Mouse (Mus musculus): ENCODE measurements around the gene Map3k20. TPM values are rescaled to one million over a fixed set of nuclear protein-coding genes. Genes with fewer than 3 reads are reported as not detected.

Map3k20 gene
- polyA plus RNA-seq, 1 experiment from 2014 or later = 5.9 TPM

- WGBS = 90% methylated on average over 5 of the region's 5 CpGs
- Histone ChIP-seq H3K27ac (no peak overlapping the region), H3K9me3 (replicated peaks) (no peaks in the 10 kb centered on the region), H3K27me3 (no peaks in the 10 kb centered on the region), H3K4me3 (no peak overlapping the region), H3K36me3 (ENCODE audit: poor library complexity, severe bottlenecking) (no peaks in the 10 kb centered on the region), H3K4me2 (no peak overlapping the region), H3K9ac (no peak overlapping the region), H3K4me1 (peaks cover 4% of the 10 kb centered on the region; the same call in 1 of the 2 replicates)
- ATAC-seq = no peak
Measured at GRCm38 (mm10) chr2:72308351-72308750, 22.9 kb downstream of the Map3k20 start.

GRCm38 (mm10) chr2:72308981-72309380 lies 23.5 kb downstream of the Map3k20 start:
- 82% methylated on average over 5 of the region's 5 CpGs for WGBS

DNA sequence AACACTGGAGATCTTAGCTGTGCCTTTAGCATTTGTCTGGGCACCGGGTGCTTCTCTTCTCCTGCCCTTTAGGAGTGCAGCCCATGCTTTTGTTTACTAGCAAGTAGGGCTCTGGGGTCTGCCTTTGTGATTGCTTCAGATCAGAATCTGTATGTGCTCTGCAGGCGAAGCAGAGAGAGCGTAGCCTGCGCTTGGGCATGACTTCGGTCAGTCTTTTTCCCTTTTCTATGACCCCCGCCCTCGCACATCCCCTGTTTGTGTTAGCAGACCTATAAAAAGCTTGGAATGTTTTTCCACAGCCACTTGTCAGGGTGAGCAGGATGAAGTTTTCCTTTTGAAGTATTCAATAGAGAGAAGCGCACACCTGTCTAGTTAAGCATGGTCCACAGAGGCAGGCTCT lies 26.0 kb downstream of the Map3k20 start:
- no peak overlapping the region for H3K4me2 ChIP-seq
- no peak for ATAC-seq
- H3K27me3 ChIP-seq = no peaks in the 10 kb centered on the region
- H3K36me3 ChIP-seq (ENCODE audit: poor library complexity, severe bottlenecking) = no peaks in the 10 kb centered on the region
- no peaks in the 10 kb centered on the region for H3K9me3 ChIP-seq (replicated peaks)
- peaks cover 4% of the 10 kb centered on the region; the same call in 1 of the 2 replicates for H3K4me1 ChIP-seq
- H3K27ac ChIP-seq = no peak overlapping the region
- H3K9ac ChIP-seq = no peak overlapping the region
- 80% methylated on average over 8 of the region's 8 CpGs for WGBS
- no peak overlapping the region for H3K4me3 ChIP-seq

More at GRCm38 (mm10) chr2:72308981-72309380, 23.5 kb downstream of the Map3k20 start:
- Histone ChIP-seq H3K4me2 (no peak overlapping the region), H3K9ac (no peak overlapping the region), H3K27me3 (no peaks in the 10 kb centered on the region), H3K4me3 (no peak overlapping the region), H3K4me1 (peaks cover 4% of the 10 kb centered on the region; the same call in 1 of the 2 replicates), H3K9me3 (replicated peaks) (no peaks in the 10 kb centered on the region), H3K36me3 (ENCODE audit: poor library complexity, severe bottlenecking) (no peaks in the 10 kb centered on the region), H3K27ac (no peak overlapping the region)
- no peak for ATAC-seq

- ATAC-seq = no peak
- no peak overlapping the region for H3K27ac ChIP-seq
- no peak overlapping the region for H3K9ac ChIP-seq
- no peaks in the 10 kb centered on the region for H3K27me3 ChIP-seq
- 90% methylated on average over 11 of the region's 11 CpGs for WGBS
- no peak overlapping the region for H3K4me2 ChIP-seq
- H3K36me3 ChIP-seq (ENCODE audit: poor library complexity, severe bottlenecking) = no peaks in the 10 kb centered on the region
- no peak overlapping the region for H3K4me3 ChIP-seq
- no peaks in the 10 kb centered on the region for H3K9me3 ChIP-seq (replicated peaks)
- peaks cover 4% of the 10 kb centered on the region; the same call in 1 of the 2 replicates for H3K4me1 ChIP-seq
Measured at GRCm38 (mm10) chr2:72313312-72313711, 27.9 kb downstream of the Map3k20 start.

DNA sequence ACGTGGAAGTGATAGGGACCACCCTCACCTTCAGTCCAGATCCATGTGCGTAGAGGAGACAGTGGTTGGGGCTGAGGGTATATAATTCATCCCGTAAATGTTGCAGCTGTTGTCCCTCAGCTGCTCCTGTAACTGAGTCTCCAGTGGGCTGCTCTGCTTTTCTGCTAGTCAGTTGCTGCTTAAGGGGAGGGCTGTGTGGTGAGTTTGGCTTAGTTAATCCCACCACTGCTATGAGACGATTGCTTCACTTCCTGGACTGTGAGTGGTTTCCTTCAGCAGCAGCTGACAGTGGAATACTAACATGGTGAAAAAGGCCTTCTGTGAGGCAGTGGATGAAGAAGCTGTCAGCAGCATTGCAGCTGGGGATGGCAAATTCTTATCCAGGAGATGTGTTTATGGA lies 33.0 kb downstream of the Map3k20 start:
- Histone ChIP-seq H3K4me3 (no peak overlapping the region), H3K4me1 (peaks cover 5% of the 10 kb centered on the region; the same call in 1 of the 2 replicates), H3K36me3 (ENCODE audit: poor library complexity, severe bottlenecking) (no peaks in the 10 kb centered on the region), H3K9ac (no peak overlapping the region), H3K9me3 (replicated peaks) (no peaks in the 10 kb centered on the region), H3K4me2 (no peak overlapping the region), H3K27ac (no peak overlapping the region), H3K27me3 (no peaks in the 10 kb centered on the region)
- no peak for ATAC-seq
- WGBS = 81% methylated on average over 4 of the region's 4 CpGs

DNA sequence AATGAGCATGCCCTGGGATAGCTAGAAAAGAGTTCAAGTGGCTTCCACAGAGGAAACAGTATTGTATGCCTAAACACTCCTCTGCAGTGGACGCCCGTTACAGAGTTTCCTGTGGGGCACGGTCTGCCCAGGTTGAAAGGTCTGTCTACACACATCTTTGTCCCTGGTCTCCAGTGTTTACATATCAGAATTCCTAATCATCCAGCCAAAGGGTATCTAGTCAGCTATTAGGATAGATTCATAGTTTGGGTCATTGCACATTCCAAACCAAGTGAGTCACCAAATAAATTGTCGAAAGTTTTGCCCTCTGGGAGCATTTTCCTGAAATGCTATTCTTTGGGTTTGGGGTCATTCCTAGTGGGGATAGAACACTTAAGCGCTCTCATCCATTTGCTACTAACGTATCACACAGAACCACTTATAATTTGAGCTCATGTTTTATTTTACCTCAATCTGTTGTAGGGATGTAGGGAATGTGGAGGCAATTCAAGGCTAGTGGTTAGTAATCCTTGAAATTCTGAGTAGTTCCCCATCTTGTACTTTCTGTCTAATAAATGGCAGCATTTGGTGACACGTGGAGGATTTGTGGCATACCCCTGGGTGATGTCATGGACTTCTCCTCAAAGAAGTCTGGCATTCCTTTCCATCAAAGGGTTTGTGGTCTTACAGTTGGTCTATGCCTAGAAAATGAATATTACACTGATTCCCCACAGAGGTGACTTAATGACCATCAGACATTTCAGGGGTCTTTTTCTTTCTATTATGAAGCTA lies 33.8 kb downstream of the Map3k20 start:
- no peak for ATAC-seq
- Histone ChIP-seq H3K4me3 (no peak overlapping the region), H3K9ac (no peak overlapping the region), H3K9me3 (replicated peaks) (no peaks in the 10 kb centered on the region), H3K4me2 (no peak overlapping the region), H3K27me3 (no peaks in the 10 kb centered on the region), H3K4me1 (peaks cover 9% of the 10 kb centered on the region; the same call in 1 of the 2 replicates), H3K27ac (no peak overlapping the region), H3K36me3 (ENCODE audit: poor library complexity, severe bottlenecking) (no peaks in the 10 kb centered on the region)
- WGBS = 84% methylated on average over 7 of the region's 7 CpGs

- 82% methylated on average over 2 of the region's 2 CpGs for WGBS
- peaks cover 12% of the 10 kb centered on the region; the same call in 1 of the 2 replicates for H3K4me1 ChIP-seq
- H3K27ac ChIP-seq = no peak overlapping the region
- no peak overlapping the region for H3K4me3 ChIP-seq
- H3K36me3 ChIP-seq (ENCODE audit: poor library complexity, severe bottlenecking) = no peaks in the 10 kb centered on the region
- H3K27me3 ChIP-seq = no peaks in the 10 kb centered on the region
- no peak for ATAC-seq
- no peak overlapping the region for H3K9ac ChIP-seq
- H3K9me3 ChIP-seq (replicated peaks) = no peaks in the 10 kb centered on the region
- no peak overlapping the region for H3K4me2 ChIP-seq
Measured at GRCm38 (mm10) chr2:72320661-72321060, 35.2 kb downstream of the Map3k20 start.

GRCm38 (mm10) chr2:72321591-72321990 lies 36.2 kb downstream of the Map3k20 start:
- Histone ChIP-seq H3K27me3 (no peaks in the 10 kb centered on the region), H3K36me3 (ENCODE audit: poor library complexity, severe bottlenecking) (no peaks in the 10 kb centered on the region), H3K9me3 (replicated peaks) (no peaks in the 10 kb centered on the region), H3K4me1 (peaks cover 21% of the 10 kb centered on the region; the same call in 1 of the 2 replicates), H3K4me2 (no peak overlapping the region), H3K27ac (no peak overlapping the region), H3K9ac (no peak overlapping the region), H3K4me3 (no peak overlapping the region)
- WGBS = 64% methylated on average over 5 of the region's 5 CpGs
- ATAC-seq = no peak

- no peaks in the 10 kb centered on the region for H3K36me3 ChIP-seq (ENCODE audit: poor library complexity, severe bottlenecking)
- no peak overlapping the region for H3K9ac ChIP-seq
- H3K27ac ChIP-seq = no peak overlapping the region
- no peaks in the 10 kb centered on the region for H3K9me3 ChIP-seq (replicated peaks)
- 68% methylated on average over 11 of the region's 11 CpGs for WGBS
- ATAC-seq = no peak
- H3K4me2 ChIP-seq = no peak overlapping the region
- peaks cover 22% of the 10 kb centered on the region; the same call in 1 of the 2 replicates for H3K4me1 ChIP-seq
- no peak overlapping the region for H3K4me3 ChIP-seq
- no peaks in the 10 kb centered on the region for H3K27me3 ChIP-seq
Measured at GRCm38 (mm10) chr2:72322681-72323353, 37.4 kb downstream of the Map3k20 start.

- Histone ChIP-seq H3K36me3 (ENCODE audit: poor library complexity, severe bottlenecking) (no peaks in the 10 kb centered on the region), H3K4me1 (peaks cover 22% of the 10 kb centered on the region; the same call in 1 of the 2 replicates), H3K9ac (no peak overlapping the region), H3K4me3 (no peak overlapping the region), H3K4me2 (no peak overlapping the region), H3K27me3 (no peaks in the 10 kb centered on the region), H3K9me3 (replicated peaks) (no peaks in the 10 kb centered on the region), H3K27ac (no peak overlapping the region)
- no peak for ATAC-seq
- WGBS = 54% methylated on average over 12 of the region's 12 CpGs
Measured at GRCm38 (mm10) chr2:72324436-72324835, 39.0 kb downstream of the Map3k20 start.

- Histone ChIP-seq H3K4me1 (peaks cover 21% of the 10 kb centered on the region; the same call in 1 of the 2 replicates), H3K9me3 (replicated peaks) (no peaks in the 10 kb centered on the region), H3K9ac (no peak overlapping the region), H3K27me3 (no peaks in the 10 kb centered on the region), H3K4me3 (no peak overlapping the region), H3K36me3 (ENCODE audit: poor library complexity, severe bottlenecking) (no peaks in the 10 kb centered on the region), H3K27ac (no peak overlapping the region), H3K4me2 (no peak overlapping the region)
- no peak for ATAC-seq
- 28% methylated on average over 6 of the region's 6 CpGs for WGBS
Measured at GRCm38 (mm10) chr2:72326491-72326890, 41.1 kb downstream of the Map3k20 start.

DNA sequence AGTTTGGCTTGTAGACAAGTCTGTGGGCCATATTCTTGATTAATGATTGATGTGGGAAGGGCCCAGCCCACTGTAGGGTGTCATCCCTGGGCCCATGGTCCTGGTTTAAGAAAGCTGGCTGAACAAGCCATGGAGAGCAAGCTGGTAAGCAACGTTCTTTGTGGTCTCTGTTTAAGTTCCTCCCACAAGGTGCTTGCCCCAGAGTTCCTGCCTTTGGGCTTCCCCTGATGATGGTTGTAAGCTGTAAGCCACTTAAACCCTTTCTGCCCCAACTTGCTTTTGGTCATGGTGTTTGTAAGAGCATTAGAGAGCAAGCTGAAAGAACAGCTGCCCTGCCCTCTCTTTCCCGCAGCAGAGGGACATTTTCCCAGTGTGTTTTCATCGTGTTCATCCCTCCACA lies 43.0 kb downstream of the Map3k20 start:
- Histone ChIP-seq H3K9me3 (replicated peaks) (no peaks in the 10 kb centered on the region), H3K9ac (no peak overlapping the region), H3K4me2 (no peak overlapping the region), H3K27me3 (no peaks in the 10 kb centered on the region), H3K27ac (no peak overlapping the region), H3K36me3 (ENCODE audit: poor library complexity, severe bottlenecking) (no peaks in the 10 kb centered on the region), H3K4me3 (no peak overlapping the region), H3K4me1 (peaks cover 18% of the 10 kb centered on the region; the same call in 1 of the 2 replicates)
- WGBS = 61% methylated on average over 3 of the region's 3 CpGs
- ATAC-seq = no peak
